Mouse (Mus musculus) megakaryocyte, adult 5-6 weeks (primary cell): ENCODE data around the gene Cphx3. TPM values are rescaled to one million over a fixed set of nuclear protein-coding genes. Genes with fewer than 3 reads are reported as not detected.
A peak's percentile ranks its signal among the peaks of the same experiment; 100 is the strongest.
"Not testable (repeated sequence)": the region's sequence is repeated elsewhere in the genome, so short reads cannot be mapped to it uniquely, and the experiment has no call there.

Source experiments
- ATAC-seq: 2 replicates; pipeline ENCODE4 v1.8.0; 2016; ENCODE audit warnings: mild to moderate bottlenecking, inconsistent platforms; ENCODE audit not compliant: poor library complexity, severe bottlenecking
- total RNA-seq, 2 experiments: library from RNA; stranded (forward) in 1 of 2; stranded (reverse) in 1 of 2; fragments of 153-499, 151-499 nt in 1 of 2; fragments of 221-1000, 200-1000 nt in 1 of 2; gene quantifications; 2 replicates each; pipeline versions ENCODE4 v1.2.3 to v1.2.4; 2015 to 2017

Gene Cphx3
- total RNA-seq, 2 experiments from 2014 or later = not detected

DNA sequence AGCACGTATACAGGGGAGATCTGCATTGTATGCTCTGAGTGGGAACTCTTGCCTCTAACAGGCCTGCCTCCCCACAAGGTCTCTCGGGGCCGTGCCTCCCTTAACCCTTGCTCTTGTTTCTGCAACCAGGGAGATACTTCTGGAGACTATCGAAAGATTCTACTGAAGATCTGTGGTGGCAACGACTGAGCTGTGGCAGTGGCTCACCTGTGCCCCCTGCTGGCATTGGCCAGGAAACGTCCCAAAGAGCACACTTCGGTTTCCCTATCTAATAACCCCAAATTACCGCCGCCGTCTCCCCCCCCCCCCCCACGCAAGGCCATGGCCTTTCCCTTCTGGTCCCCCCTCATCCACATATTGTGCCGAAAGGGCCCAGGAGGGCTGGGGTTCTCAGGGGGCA, 83.2 kb downstream of the Cphx3 start:
- ATAC-seq = peak; percentile 65; the same call in 1 of the 2 replicates

- not testable (repeated sequence) for ATAC-seq
Observed at GRCm38 (mm10) chr14:26173955-26174354, 91.9 kb downstream of the Cphx3 start.

- ATAC-seq = not testable (repeated sequence)
Observed at GRCm38 (mm10) chr14:26175028-26175427, 92.9 kb downstream of the Cphx3 start.

DNA sequence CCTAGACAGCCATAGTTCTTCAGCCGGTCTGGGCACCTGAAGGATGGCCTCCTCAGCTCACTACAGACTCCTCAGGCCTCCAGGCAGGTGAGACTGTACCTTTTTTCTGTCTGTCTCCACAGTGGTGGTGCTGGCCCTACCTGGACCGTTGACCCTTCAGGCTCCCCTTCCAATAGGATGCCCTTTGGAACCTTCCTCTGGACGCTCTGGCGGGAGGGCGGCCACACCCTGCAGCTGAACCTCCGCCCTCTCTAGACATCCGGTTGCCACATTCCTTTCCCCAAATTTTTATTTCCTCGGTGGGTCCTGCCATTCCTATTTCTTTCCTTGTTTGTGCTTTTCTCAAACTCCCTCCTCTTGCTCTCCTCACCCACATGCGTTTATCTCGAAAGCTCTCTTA, 99.6 kb downstream of the Cphx3 start:
- ATAC-seq = not testable (repeated sequence)

- not testable (repeated sequence) for ATAC-seq
Observed at GRCm38 (mm10) chr14:26182380-26182779, 100.3 kb downstream of the Cphx3 start, which contains the start of gene Plac9b. TSS of gene Plac9b (minus strand) at chr14:26182480.

DNA sequence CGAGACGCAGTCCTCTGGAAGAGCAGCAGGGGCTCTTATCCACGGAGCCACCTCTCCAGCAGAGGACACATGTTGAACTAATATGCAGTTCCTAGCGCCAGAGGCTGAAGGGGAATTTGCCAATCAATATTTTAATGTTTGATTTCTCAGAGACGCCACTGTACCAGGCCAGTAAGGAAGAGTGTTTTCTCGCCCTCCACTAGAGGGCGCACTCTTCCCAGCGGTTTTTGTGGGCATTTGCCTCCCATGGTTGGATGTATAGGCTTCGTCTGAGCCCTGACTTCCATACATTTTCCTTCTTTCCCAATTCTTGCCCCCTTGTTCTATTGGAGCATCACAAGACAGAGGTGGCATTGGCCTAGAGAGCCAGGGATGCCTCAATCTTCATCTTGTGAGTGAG, 104.5 kb downstream of the Cphx3 start:
- ATAC-seq = peak; percentile 66

GRCm38 (mm10) chr14:26188361-26188760, 106.3 kb downstream of the Cphx3 start:
- ATAC-seq = not testable (repeated sequence)

- not testable (repeated sequence) for ATAC-seq
Observed at GRCm38 (mm10) chr14:26197851-26198250, 115.8 kb downstream of the Cphx3 start.

- ATAC-seq = peak; percentile 76
Observed at GRCm38 (mm10) chr14:26206197-26206925, 124.3 kb downstream of the Cphx3 start.

DNA sequence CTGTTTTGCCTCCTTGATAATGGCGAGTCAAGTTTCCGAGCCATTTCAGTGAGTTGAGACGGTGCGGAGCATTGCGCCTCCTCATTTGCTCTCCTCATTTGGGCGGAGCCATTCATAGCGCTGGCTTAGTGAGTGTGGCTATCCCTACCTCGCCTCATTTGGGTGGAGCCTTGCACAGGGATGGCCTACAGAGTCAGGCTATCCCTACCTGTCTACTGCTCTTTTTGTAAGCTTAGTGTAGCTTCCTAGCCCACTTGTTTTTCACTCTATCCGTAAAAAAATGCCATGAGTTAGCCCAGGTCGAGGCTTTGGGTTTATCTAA, 124.8 kb downstream of the Cphx3 start, which contains the start of gene Tmem254b:
Tmem254b (minus strand) TSS at position 116 of the 322 bp plus-strand sequence.
- peak; percentile 85 for ATAC-seq

- ATAC-seq = not testable (repeated sequence)
Observed at GRCm38 (mm10) chr14:26216233-26217000, 134.3 kb downstream of the Cphx3 start.

- not testable (repeated sequence) for ATAC-seq
Observed at GRCm38 (mm10) chr14:26237183-26237582, 155.1 kb downstream of the Cphx3 start.

DNA sequence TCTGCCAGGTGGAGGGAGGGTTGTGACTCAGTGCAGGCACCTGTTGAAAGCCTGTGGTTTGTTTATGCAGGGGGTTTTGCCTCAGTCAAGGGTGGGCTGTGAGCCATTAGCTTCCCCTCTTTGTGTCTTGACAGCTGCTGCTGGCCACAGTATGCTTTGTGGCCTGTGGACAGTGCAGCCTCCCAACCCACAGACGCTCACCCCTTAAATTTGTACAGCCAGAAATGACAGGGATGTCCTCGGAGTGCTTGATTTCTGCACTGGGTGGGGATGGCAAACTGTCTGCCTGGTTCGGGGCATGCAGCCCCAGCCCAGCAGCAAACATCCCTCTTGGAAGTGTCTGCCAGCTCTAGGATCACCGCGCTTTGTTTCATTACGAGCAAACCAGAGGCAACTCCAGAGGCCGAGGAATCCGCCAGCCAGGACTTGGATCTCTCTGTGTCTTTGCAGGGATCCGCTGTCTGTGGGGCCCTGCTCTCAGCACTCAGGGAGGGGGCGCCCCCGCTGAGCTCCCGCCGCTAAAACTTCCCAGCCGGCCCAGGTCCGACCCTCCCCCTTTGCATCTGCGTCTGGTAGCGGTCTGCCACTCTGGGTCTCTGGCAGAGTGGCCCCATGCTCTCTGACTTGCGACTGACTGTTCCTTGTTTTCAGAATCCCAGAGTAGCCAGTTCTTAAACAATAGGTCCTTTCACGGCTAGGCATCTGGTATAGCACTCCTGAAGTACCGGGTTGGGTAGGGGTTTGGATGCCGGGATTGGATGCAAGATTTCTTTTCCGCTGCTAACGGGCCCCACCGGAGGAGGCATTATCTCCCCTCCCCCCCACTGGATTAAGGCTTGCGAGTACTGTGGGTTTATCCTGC, 175.9 kb downstream of the Cphx3 start, which contains the start of gene Duxbl3:
Duxbl3 (plus strand) TSS at position 207 of the 862 bp plus-strand sequence.
- not testable (repeated sequence) for ATAC-seq

DNA sequence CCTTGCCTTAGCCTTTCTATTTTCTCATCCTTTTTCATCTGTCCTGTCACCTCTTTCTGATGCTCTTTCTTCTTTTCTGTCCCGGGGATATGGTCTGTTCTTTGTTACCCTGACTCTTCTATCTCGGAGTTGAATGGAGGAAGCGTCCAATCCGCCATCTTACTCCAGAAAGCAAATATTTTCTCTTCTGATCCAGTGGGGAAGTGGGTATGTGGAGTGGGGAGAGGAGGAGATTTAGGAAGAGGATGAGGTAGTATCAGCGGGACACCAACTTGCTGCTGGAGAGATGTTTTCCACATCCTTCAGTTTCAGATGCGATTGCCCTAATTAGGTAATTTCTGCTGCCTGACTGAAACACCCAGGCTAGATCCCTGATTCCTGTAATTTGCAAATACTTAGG, 176.6 kb downstream of the Cphx3 start:
- ATAC-seq = not testable (repeated sequence)

Other genes with a start within 250 kb of the Cphx3 start
- gene Anxa11, start 240.1 kb upstream of the Cphx3 start, total RNA-seq (2015) = 91.2 and 103 TPM in 2 replicates
- gene Anxa11, start 240.1 kb upstream of the Cphx3 start, total RNA-seq (2017) = 21.2 and 38.7 TPM in 2 replicates
- gene Plac9a, start 179.2 kb upstream of the Cphx3 start, total RNA-seq (2015) = not detected in 2 replicates
- not detected in 2 replicates for gene Plac9a, start 179.2 kb upstream of the Cphx3 start, total RNA-seq (2017)
- gene Tmem254a, start 154.6 kb upstream of the Cphx3 start, total RNA-seq (2015) = 9.6 and 15.4 TPM in 2 replicates
- gene Tmem254a, start 154.6 kb upstream of the Cphx3 start, total RNA-seq (2017) = 1.1 and 5.6 TPM in 2 replicates
- not detected in 2 replicates for gene Cphx1, start 144.0 kb upstream of the Cphx3 start, total RNA-seq (2015)
- not detected in 2 replicates for gene Cphx1, start 144.0 kb upstream of the Cphx3 start, total RNA-seq (2017)
- gene Duxbl1, start 103.7 kb upstream of the Cphx3 start, total RNA-seq (2015) = not detected in 2 replicates
- 0.04 TPM in 1 of 2 replicates, not detected in the other for gene Duxbl1, start 103.7 kb upstream of the Cphx3 start, total RNA-seq (2017)
- gene Gm9780, start 39.6 kb upstream of the Cphx3 start, total RNA-seq (2015) = 0.18 TPM in 1 of 2 replicates, not detected in the other
- 4.2 TPM in 1 of 2 replicates, not detected in the other for gene Gm9780, start 39.6 kb upstream of the Cphx3 start, total RNA-seq (2017)
- gene Tmem254c, start 14.9 kb upstream of the Cphx3 start, total RNA-seq (2015) = 20.8 and 25.9 TPM in 2 replicates
- 15.2 and 24.2 TPM in 2 replicates for gene Tmem254c, start 14.9 kb upstream of the Cphx3 start, total RNA-seq (2017)
- gene Cphx2, start 781 bp upstream of the Cphx3 start, total RNA-seq (2015) = not detected in 2 replicates
- not detected in 2 replicates for gene Cphx2, start 781 bp upstream of the Cphx3 start, total RNA-seq (2017)
- not detected in 2 replicates for gene Duxbl2, start 36.1 kb downstream of the Cphx3 start, total RNA-seq (2015)
- not detected in 2 replicates for gene Duxbl2, start 36.1 kb downstream of the Cphx3 start, total RNA-seq (2017)
- gene Plac9b, start 100.2 kb downstream of the Cphx3 start, total RNA-seq (2015) = 1.5 TPM in 1 of 2 replicates, not detected in the other
- gene Plac9b, start 100.2 kb downstream of the Cphx3 start, total RNA-seq (2017) = not detected in 2 replicates
- gene Tmem254b, start 124.7 kb downstream of the Cphx3 start, total RNA-seq (2015) = 14.4 TPM in 1 of 2 replicates, not detected in the other
- 3.7 and 9.5 TPM in 2 replicates for gene Tmem254b, start 124.7 kb downstream of the Cphx3 start, total RNA-seq (2017)
- not detected in 2 replicates for gene Duxbl3, start 175.7 kb downstream of the Cphx3 start, total RNA-seq (2015)
- not detected in 2 replicates for gene Duxbl3, start 175.7 kb downstream of the Cphx3 start, total RNA-seq (2017)